Mouse (Mus musculus) forebrain, postnatal 0 days (tissue): ENCODE results near the gene Plcb1. TPM values are rescaled to one million over a fixed set of nuclear protein-coding genes. Genes with fewer than 3 reads are reported as not detected.
A peak's percentile ranks its signal among the peaks of the same experiment; 100 is the strongest.

Experiments used
- ATAC-seq: fragments of 200-750 bp; cut with Nextera tagmentation; 2 replicates; pipeline ENCODE4 v1.8.0; 2017; ENCODE audit warnings: mild to moderate bottlenecking, moderate library complexity
- DNase-seq: peaks from one replicate; pipeline ENCODE4 v3.0.0-alpha.2; 2015
- H3K27ac ChIP-seq: fragments of 300-500 bp; sonication (generic); 2 replicates; pipeline ENCODE4 v1.5.1; 2014; ENCODE audit warnings: low read depth, mild to moderate bottlenecking, antibody characterized with exemption, low read length, moderate library complexity, mixed read lengths
- H3K27me3 ChIP-seq: fragments of 300-500 bp; sonication (generic); 2 replicates; pipeline ENCODE4 v1.6.1; 2014; ENCODE audit warnings: mild to moderate bottlenecking, low read length, mixed read lengths; ENCODE audit not compliant: insufficient read depth
- H3K36me3 ChIP-seq: fragments of 300-500 bp; sonication (generic); 2 replicates; pipeline ENCODE4 v1.6.1; 2014; ENCODE audit warnings: mild to moderate bottlenecking, moderate library complexity; ENCODE audit not compliant: insufficient read depth
- H3K4me1 ChIP-seq: fragments of 300-500 bp; sonication (generic); 2 replicates; pipeline ENCODE4 v1.6.1; 2014; ENCODE audit warnings: antibody characterized with exemption; ENCODE audit not compliant: insufficient read depth
- H3K4me2 ChIP-seq: fragments of 300-500 bp; sonication (generic); 2 replicates; pipeline ENCODE4 v1.6.1; 2014; ENCODE audit warnings: low read depth, mild to moderate bottlenecking, moderate library complexity
- H3K4me3 ChIP-seq: fragments of 300-500 bp; sonication (generic); 2 replicates; pipeline ENCODE4 v1.5.1; 2014; ENCODE audit warnings: low read depth, low read length, mixed read lengths
- H3K9ac ChIP-seq: fragments of 300-500 bp; sonication (generic); 2 replicates; pipeline ENCODE4 v1.6.1; 2014; ENCODE audit warnings: mild to moderate bottlenecking
- H3K9me3 ChIP-seq: fragments of 300-500 bp; sonication (generic); 2 replicates; pipeline ENCODE4 v1.6.1; 2016; ENCODE audit warnings: low read length
- CTCF ChIP-seq: sonication (generic); IDR thresholded peaks from 2 replicates; pipeline ENCODE4 v1.5.1; 2016; ENCODE audit warnings: antibody characterized with exemption, control low read depth, low read depth
- WGBS: fragments of 180-500 bp; shearing (Covaris S2); extraction: QIAGEN DNeasy Blood & Tissue Kit; methylation state at CpG from one replicate; pipeline ENCODE4 v1.1.7; 2014; 5-methylcytosine and 5-hydroxymethylcytosine counted together
- polyA plus RNA-seq: library from polyadenylated mRNA; unstranded; fragments of >200 nt; fragmentation: Nextera tagmentation; extraction: Ambion mirVana; gene quantifications from 2 replicates; pipeline ENCODE4 v1.2.1, GENCODE M21; 2015
- total RNA-seq: library from RNA; depleted of rRNA; stranded (reverse); fragments of >200 nt; gene quantifications from 2 replicates; pipeline ENCODE4 v1.2.3, GENCODE M21; 2014

Plcb1 gene
- total and polyA plus RNA-seq, 2 experiments from 2014 or later, result 37.7 to 61.8 TPM

GRCm38 (mm10) chr2:135029700-135030099 is 243.8 kb downstream of the Plcb1 start:
- Histone ChIP-seq H3K4me1 (no peaks in the 10 kb centered on the region), H3K9me3 (no peaks in the 10 kb centered on the region), H3K4me2 (peak overlapping the region; percentile 8; the same call in 1 of the 2 replicates), H3K27me3 (no peaks in the 10 kb centered on the region), H3K27ac (0 out of 2 replicates have a peak overlapping the region, but pooled peaks have one; percentile 9), H3K36me3 (no peaks in the 10 kb centered on the region), H3K4me3 (no peak overlapping the region), H3K9ac (no peak overlapping the region)
- TF ChIP-seq CTCF, result no peak
- peak; percentile 76 for ATAC-seq
- 10% methylated on average over 6 of the region's 6 CpGs for WGBS
- peak; percentile 64 for DNase-seq

GRCm38 (mm10) chr2:135035640-135036260 is 249.9 kb downstream of the Plcb1 start:
- 23% methylated on average over 4 of the region's 4 CpGs for WGBS

DNA sequence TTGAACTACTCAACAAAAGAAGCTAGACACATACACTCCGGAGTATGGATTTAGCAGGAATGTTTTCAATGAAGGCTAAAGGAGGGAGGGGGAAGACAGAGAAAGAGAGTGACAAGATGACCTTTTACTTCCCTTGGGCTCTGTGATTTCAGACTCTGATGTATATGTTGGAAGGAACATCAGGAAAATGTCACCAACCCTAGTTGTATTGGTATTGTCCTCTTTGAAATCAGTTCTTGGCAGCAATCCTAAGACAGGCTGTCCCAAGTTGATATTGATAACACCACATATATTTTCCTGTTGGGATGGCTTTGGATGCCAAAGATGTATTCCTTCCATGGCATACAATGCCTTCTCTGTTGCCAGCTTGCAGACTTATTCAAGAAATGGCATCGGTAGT is 262.9 kb downstream of the Plcb1 start:
- H3K4me1 ChIP-seq, result no peaks in the 10 kb centered on the region
- no peaks in the 10 kb centered on the region for H3K36me3 ChIP-seq
- 61% methylated on average over 2 of the region's 2 CpGs for WGBS
- no peak overlapping the region for H3K4me2 ChIP-seq
- peak overlapping the region; percentile 22; the same call in 1 of the 2 replicates for H3K27ac ChIP-seq
- H3K9ac ChIP-seq, result no peak overlapping the region
- no peak overlapping the region for H3K4me3 ChIP-seq
- no peak for TF ChIP-seq CTCF
- H3K27me3 ChIP-seq, result no peaks in the 10 kb centered on the region
- no peak for DNase-seq
- ATAC-seq, result peak; percentile 47; the same call in 1 of the 2 replicates
- no peaks in the 10 kb centered on the region for H3K9me3 ChIP-seq

More at GRCm38 (mm10) chr2:135035640-135036260, 249.9 kb downstream of the Plcb1 start:
- DNase-seq (no peak), ATAC-seq (no peak)
- no peak overlapping the region for H3K4me3 ChIP-seq
- no peak overlapping the region for H3K4me2 ChIP-seq
- no peaks in the 10 kb centered on the region for H3K9me3 ChIP-seq
- H3K27me3 ChIP-seq, result no peaks in the 10 kb centered on the region
- no peak for TF ChIP-seq CTCF
- H3K9ac ChIP-seq, result no peak overlapping the region
- no peaks in the 10 kb centered on the region for H3K4me1 ChIP-seq
- no peaks in the 10 kb centered on the region for H3K36me3 ChIP-seq
- H3K27ac ChIP-seq, result no peak overlapping the region

DNA sequence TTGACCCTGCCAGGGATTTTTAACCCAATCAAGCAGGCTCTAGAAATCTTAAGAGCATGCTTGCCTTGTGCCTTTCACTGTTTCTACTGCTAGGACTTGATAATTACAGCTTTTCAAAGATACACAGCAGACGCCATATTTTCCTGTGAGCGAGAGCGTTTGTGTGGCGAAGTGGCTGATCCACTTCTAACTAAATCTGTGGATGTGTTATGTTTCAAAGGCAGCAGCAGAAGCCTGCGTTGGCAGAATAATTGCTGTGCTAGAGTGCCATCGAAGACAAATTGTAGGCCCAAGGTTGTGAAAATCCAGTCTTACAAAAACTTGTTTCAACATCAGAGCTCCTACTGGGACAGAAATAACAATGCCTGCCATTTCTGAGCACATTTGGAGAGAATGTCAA is 263.4 kb downstream of the Plcb1 start:
- no peaks in the 10 kb centered on the region for H3K36me3 ChIP-seq
- H3K9me3 ChIP-seq, result no peaks in the 10 kb centered on the region
- H3K9ac ChIP-seq, result no peak overlapping the region
- H3K4me3 ChIP-seq, result no peak overlapping the region
- no peaks in the 10 kb centered on the region for H3K4me1 ChIP-seq
- no peak for TF ChIP-seq CTCF
- H3K27me3 ChIP-seq, result no peaks in the 10 kb centered on the region
- 36% methylated on average over 6 of the region's 6 CpGs for WGBS
- H3K27ac ChIP-seq, result peak overlapping the region; percentile 22
- DNase-seq (peak; percentile 73), ATAC-seq (peak; percentile 86)
- no peak overlapping the region for H3K4me2 ChIP-seq

- Histone ChIP-seq H3K27me3 (no peaks in the 10 kb centered on the region), H3K9ac (no peak overlapping the region), H3K4me1 (no peaks in the 10 kb centered on the region), H3K27ac (no peak overlapping the region), H3K36me3 (no peaks in the 10 kb centered on the region), H3K9me3 (no peaks in the 10 kb centered on the region), H3K4me3 (no peak overlapping the region), H3K4me2 (no peak overlapping the region)
- TF ChIP-seq CTCF, result no peak
- ATAC-seq (no peak), DNase-seq (no peak)
- WGBS, result 88% methylated on average over 4 of the region's 4 CpGs
Measured at GRCm38 (mm10) chr2:135051540-135052288, 265.8 kb downstream of the Plcb1 start.

GRCm38 (mm10) chr2:135053391-135053790 is 267.5 kb downstream of the Plcb1 start:
- Histone ChIP-seq H3K4me1 (no peaks in the 10 kb centered on the region), H3K36me3 (no peaks in the 10 kb centered on the region), H3K4me2 (no peak overlapping the region), H3K9ac (no peak overlapping the region), H3K27ac (no peak overlapping the region), H3K27me3 (no peaks in the 10 kb centered on the region), H3K9me3 (no peaks in the 10 kb centered on the region), H3K4me3 (no peak overlapping the region)
- no peak for TF ChIP-seq CTCF
- 96% methylated on average over 3 of the region's 3 CpGs for WGBS
- no peak for DNase-seq
- no peak for ATAC-seq

- DNase-seq (no peak), ATAC-seq (no peak)
- Histone ChIP-seq H3K4me2 (no peak overlapping the region), H3K4me3 (no peak overlapping the region), H3K27ac (no peak overlapping the region), H3K9me3 (no peaks in the 10 kb centered on the region), H3K9ac (no peak overlapping the region), H3K36me3 (no peaks in the 10 kb centered on the region), H3K4me1 (no peaks in the 10 kb centered on the region), H3K27me3 (no peaks in the 10 kb centered on the region)
- TF ChIP-seq CTCF, result no peak
Measured at GRCm38 (mm10) chr2:135067419-135067818, 281.6 kb downstream of the Plcb1 start.
